Mouse (Mus musculus) megakaryocyte-erythroid progenitor cell, adult 5-6 weeks (primary cell): ENCODE measurements at regions not wholly inside any gene's neighbourhood (a gene's known extent, or its start where the extent isn't known, plus 50 kb on each side); places are given as distances from the start of the nearest gene placed in this dataset.

ENCODE experiments used
- ATAC-seq: replicated peaks from 2 replicates; pipeline ENCODE4 v1.8.0; 2016; ENCODE audit warnings: mild to moderate bottlenecking, inconsistent platforms; ENCODE audit not compliant: severe bottlenecking, poor library complexity, low FRiP score, low TSS enrichment

DNA sequence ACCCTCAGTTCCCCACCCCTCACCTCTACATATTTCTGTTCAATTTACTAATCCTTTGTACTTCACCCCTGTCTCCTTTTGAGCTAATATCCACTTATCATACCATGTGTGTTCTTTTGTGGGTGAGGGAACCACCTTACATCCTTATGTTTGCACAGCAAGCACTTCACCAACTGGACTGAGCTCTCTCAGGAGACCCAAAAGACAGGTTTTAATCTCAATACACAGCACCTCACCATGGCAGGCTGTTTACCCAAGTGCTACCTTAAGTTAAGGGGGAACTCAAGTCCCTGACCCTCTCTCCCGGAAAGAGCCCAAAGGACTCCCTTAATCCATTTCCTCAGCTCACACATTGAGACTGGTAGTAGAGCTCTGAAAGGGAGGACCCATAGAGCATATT lies 62.3 kb upstream of the Agr3 start:
- ATAC-seq = no peak

DNA sequence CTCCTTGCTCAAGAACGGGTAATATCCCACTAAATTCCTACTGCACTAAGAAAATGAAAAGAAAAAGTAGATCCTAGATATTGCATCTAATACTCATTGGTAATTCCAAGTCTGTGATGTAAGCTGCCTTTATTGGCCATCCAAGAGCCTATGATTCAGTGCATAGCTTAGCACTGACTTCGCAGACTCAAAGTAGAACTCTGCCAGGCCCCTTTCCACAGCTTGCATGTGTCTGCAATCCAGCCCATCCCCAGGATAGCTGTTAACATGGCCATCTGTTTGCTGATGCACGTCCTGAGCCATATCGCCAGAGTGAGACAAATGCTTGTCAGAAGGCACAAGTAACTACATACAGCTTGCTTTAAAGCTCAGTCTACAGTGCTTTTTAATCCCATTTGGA lies 72.3 kb upstream of the Agr3 start:
- no peak for ATAC-seq

DNA sequence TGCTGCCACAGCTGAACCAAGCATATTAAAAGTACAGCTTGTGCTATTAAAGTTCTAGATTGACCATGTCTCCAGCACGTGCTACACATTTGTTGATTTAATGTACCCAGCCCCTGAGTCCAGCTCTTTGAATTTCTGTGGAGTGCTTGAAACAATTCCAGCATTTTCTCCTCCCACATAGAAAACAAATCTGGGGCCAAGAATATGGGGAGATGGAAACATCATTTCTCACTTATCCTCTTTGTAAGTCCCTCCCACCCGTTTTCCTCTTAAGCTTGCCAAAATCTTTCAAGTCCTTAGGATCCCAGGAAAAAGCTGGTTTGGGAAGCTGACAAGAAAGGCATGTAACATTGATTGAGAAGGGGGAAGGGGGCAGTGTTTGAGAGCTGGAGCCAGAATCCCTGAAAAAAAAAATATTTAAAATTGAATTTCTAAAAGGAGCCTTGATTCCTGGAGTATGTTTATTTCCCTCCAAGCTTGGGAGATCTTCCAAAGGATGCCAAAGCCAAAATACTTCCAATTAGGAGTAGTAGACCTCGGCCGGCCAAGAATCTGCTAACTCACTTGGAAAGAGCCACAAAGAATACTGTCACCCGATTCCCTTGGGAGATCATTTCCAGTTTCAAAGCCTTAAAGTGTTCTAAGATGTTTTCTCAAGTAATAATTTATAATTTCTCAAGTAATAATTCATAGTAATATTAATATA lies 78.4 kb upstream of the Agr3 start:
- no peak for ATAC-seq

DNA sequence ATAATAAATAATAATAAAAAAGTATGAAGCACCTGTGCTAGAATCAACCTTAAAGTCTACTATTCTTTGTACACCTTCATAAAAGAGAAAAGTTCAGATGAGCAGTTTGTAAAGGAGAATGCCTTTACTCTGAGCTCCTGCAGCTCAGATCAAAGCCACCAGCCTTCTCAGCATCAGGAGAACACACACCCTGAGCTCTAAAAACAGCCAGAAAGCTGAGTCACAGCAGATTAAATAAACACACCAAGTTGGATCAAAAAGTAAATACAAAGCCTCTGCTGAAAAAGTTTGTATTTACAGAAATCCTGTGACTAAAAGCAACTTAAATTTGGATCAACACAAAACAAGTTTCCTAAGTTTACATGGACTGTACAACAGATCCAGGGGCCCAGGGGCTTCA lies 88.5 kb upstream of the Agr3 start:
- ATAC-seq = no peak

DNA sequence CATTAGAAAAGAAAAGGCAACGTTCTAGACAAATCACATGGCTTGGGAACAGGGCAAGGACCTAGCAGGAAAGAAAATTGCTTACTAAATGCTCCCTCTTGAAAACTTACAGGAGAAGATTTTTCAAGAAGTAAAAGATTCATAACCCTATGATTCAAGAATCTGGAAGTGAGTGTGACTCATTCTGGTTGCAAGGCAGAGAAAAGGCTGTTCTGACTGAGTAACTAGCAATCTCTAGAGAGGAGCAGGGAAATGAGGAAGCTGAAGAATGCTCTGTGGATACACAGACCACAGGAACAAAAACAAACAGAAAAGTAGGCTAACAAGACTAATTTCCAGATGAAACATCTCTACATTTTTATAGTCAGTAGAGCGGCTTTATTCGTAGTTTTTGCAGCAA lies 92.1 kb upstream of the Agr3 start:
- no peak for ATAC-seq

DNA sequence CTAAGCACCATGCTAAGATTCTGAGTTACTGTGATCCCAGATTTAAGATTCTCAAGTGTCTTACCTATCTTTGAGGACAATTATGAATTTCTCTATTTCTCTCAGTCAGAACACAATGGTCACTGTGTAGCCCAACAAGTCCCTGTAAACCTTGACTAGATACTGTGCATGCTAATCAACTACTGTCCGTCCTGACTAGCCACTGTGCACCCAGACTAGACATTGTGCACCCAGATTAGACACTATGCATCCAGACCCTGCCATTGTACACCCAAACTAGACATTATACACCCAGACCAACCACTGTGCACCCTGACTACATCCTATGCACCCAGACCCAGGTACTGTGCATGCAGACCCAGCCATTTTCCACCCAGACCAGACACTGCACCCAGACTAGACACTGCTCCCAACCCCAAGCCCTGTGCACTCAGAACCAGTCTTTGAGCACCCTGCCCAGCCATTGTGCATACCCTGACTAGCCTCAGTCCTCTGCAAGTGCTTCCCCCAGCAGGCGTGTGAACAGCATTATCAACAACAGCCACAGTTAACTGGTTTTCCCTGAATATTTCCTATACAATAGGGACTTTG lies 93.4 kb upstream of the Agr3 start:
- ATAC-seq = no peak

DNA sequence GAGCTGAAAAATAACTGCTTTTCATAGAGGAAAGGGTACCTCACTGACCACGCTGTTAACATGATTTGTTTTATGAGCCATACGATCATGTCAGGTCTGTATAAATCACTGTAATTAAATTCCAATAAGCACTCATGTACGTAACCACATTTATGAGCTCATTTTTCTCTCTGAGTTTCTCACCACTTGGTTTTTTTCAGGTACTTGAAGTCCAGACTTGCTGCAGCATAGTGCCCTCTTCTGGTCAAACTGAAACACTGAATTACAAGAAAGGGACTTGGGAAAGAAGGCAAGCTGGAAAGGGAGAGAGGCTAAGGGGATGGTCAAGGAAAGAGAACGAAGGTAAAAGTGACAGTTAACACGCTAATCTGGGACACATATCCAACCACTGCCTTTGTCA lies 94.2 kb upstream of the Agr3 start:
- ATAC-seq = no peak

DNA sequence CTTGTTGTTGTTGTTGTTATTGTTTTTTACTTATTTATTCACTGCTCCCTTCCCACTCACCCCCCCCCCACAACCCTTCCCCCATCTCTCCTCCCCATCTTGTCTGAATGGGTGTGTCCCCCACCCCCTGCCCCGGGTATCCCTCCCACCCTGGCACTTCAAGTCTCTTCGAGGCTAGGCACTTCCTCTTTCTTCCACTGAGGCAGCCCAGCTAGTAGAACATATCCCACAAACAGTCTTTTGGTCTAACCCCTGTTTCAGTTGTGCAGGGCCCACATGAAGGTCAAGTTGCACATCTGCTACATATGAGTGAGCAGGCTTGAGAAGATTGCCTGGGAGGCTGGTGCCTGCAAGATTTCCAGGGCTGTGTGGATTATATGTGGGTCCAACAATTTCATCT lies 97.6 kb upstream of the Agr3 start:
- no peak for ATAC-seq

DNA sequence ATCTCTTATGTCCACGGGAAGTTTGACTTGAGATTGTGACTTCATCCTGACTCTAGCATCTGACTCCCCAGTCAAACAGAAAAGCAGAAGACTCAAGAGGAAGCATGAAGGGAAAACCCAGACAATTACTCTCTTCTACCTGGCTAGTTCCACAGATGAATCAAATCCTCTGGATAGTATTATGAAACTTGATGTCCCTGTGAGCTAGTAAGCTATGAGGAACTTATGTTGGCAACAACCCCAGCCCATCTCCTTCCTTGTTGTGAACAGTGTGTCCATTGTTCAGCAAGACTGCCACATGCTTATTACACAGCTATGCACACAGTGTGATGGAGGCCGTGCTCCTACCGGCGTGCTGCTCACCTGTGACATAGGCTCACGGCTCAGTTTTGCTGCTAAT lies 98.4 kb upstream of the Agr3 start:
- no peak for ATAC-seq

DNA sequence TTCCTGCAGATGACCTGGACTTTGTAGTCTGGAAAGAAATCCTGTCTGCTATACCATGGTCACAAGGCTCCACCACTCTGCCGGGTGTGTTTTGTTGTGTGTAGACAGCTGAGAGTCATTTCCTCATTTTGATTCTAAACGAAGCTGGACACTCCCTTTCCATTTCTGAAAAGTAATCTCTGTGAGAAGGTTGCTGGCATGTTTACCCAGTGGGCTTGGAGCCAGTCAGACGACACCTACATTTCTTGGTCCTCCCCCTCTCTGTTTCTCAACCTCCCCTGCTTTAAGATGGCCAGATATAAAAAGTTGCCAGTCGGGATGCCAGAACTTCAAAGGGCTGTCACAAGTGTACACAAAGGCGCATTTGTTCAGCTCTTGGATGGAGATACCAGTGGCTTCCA lies 100.8 kb upstream of the Agr3 start:
- no peak for ATAC-seq

DNA sequence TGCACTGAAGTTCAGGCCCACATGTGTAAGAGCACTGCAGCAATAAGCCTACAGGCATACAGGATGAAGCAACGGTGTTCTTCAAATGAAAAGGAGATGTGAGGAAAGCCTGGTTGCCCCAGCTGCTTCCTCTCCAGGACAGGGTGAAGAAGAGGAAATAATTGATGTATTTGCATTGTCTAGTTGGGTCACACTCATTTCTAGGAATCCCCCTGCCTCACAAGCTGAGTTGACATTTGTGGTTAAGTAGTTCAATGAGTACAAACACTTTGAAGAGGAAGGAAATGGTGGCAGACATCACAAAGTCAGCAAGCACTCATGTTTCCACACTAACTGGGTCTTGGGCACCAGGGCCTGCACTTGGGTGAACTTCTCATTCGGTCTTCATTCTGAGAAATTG lies 126.2 kb upstream of the Agr3 start:
- no peak for ATAC-seq

DNA sequence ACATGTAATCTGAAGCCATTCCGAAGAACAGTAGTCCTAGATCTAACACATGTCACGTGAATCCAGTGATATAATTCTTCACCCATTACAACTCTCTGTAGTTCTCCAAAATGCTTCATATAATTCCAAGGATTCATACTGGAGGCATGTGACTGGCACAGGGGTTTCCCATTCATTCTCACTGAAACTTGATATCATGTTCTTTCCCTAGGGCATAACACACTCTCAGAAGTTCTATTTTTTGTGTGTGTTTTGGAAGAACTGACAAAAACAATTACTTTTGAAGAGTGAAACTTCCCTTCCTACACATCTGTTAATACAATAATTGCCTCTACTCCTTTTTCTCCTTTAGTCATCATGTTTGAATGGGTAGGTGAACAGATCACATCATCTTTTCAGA lies 150.0 kb upstream of the Agr3 start:
- ATAC-seq = no peak

DNA sequence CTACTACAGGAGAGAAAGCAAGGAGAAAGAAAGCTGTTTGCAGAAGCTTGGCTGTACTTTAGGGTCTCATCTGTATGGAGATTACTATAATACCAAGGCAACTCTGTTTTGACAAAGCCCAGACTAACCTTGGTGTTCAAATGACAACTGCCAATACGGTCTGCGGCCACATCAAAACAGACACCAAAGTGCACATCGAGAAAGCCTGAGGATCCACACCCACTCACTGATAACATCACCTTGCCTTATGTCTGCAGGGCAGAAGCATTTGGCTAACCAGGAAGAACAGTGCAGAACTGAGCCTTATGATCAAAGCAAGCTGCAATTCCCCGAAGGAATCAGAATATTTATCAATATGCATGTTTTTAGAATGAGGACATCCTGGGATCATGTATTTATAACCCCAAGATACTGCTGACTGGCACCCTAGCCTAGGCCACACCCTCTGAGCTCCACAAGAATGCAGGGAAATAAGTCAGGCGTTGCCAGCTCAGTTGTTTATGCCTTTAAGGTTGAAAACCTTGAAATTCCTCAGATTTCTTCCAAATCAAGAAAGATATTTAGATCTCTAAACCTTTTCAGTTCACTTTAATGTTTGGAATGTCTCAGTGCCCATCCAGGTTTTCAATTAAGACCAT lies 154.9 kb upstream of the Agr3 start:
- no peak for ATAC-seq

DNA sequence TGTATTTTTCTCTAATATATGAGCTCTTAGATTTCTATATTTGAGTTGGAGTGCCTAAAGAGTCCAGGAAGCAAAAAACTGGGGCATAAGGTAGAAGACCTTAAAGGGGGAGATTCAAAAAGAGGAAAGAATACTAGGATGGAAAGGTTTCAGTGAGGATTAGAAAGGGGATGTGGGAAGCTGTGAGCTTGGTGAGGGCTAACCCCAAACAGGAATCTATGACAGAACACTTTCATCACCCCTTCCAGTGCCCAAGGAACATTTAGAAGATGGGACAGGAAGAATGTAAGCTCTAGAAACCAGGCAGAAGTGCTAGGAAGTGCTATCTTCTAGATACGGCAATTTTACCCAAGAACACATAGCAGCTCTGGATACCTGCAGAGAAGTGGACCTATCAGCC lies 166.5 kb upstream of the Agr3 start:
- no peak for ATAC-seq

DNA sequence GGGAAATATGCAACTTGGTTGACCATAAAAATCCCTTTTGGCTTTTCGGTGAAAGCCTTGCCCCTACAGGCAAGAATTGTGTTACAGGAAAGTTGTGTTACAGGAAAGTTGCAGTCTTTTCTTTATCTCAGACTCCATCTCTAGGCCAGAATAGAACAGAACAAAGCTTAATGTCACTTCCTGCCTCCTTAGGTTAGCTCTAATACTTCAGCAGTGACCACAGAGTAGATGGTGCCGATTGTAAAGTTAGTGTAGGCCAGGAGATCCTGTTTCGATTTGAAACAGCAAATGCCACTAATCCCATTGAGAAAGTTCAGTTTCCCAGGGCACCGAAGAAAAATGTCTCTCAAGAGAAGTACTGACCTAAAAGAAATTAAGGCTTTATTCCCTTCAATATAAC lies 170.3 kb upstream of the Agr3 start:
- ATAC-seq = no peak

DNA sequence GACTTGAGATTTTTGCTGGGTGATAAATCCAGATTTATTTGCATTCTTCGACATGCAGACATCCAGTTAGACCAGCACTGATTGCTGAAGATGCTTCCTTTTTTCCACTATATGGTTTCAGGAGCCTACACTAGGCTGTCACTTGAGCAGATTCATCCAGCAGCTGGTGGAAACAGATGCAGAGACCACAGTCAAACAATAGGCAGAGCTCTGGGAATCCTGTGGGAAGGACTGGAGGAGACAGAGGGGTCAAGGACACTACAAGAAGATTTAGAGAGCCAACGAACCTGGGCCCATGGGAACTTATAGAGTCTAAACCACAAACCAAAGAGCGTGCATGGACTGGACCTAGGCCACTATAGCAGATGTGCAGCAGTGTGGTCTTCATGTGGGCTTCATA lies 177.4 kb upstream of the Agr3 start:
- ATAC-seq = no peak

DNA sequence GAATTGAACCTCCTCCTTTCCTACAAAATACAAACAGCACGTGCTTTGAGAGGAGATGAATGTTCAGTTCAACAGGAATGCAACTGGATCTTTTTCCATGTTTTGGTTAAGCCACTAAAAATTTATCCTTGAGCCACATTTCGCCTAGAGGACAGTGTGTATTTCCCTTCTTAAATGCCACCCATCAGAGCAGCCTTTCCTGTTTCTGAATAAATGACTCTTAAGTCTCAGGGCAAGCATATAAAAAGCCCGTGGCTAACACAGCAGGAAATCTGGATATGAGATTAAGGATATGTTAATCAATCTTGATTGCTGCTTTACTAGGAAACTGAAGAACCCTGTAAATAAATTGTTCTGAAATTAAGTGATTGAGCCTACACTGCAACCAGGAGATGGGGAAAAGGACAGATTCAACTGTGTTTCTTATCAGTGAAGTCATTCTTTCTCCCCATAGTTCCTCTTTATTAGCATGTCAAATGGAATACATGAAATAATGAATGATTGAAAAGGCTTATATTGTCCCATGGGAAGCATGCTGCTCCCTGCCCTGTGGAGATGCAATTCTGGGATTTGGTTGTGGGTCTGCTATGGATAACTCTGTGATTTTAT lies 178.6 kb upstream of the Agr3 start:
- ATAC-seq = no peak

DNA sequence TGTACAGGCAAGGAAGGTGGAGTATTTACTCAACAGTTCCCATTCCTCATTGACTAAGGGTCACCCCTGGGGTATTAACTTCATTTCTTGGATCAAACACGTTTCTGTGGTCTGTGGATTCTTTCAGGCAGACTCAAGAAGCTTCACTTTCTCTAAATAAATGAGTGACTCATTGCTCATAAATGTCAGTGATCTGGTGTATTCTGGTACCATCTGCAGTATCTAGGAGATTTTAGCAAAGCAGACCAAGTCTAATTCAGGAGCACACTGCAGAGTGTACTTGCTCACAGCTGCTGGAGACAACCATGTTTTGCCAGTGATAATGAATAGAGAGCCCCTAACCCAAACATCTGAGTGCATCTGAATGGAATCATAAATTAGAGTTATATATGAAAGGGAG lies 182.7 kb upstream of the Agr3 start:
- no peak for ATAC-seq

DNA sequence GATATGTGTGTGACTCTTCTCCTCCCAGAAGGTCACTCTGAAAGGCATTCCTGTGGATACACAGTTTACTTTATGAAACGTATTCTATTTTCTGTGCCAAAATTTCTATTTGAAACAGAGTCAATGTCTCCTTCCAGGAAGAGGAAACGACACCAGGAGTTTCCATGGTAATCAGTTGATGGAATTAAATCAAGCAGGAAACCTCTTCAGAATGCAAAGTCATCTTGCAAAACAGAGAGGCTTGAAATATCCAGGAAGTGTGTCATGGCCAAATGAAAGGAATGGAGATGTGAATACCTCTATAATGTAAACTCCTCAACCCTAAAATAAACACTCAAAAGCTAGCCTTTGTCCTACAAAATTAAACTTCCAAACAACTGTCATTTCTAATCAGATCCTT lies 189.0 kb upstream of the Agr3 start:
- ATAC-seq = no peak

DNA sequence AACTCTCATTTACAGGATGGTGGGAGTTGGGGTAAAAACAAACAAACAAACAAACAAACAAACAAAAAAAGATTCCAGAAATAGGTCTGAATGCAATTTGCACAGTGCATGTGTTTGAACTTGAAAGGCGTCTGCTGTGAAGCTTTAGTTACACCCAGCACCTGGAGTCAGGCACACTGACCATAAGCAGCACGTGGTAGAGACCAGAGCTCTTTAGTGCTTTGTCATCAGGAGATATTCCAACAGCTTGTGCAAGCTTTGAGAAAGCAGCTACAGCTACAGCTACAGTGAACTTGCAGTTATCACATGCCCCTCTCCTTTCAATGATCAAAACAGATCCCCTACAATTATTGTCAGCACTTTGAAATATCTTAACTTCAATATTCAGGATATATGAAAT lies 190.4 kb upstream of the Agr3 start:
- no peak for ATAC-seq

DNA sequence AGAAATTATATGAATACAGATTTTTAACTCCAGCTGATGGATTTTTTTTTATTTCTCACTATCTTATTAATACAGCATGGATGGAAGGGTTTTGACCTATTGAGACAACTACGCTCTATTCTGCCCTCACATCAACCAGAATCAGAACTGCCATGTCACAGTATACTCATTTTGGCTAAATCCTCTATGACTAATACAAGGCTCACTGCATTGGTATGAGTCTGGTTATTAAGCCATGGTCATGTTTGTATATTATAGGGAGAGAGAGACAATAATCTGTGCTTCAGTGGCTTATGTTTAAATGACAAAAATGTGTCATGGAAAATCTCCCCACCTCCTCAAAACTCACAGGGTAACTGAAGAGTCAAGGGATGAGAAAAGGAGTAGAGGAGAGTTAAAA lies 191.0 kb upstream of the Agr3 start:
- ATAC-seq = no peak
